Mouse (Mus musculus) CH12.LX (cell line): ENCODE data around the gene Vhl. TPM values are rescaled to one million over a fixed set of nuclear protein-coding genes. Genes with fewer than 3 reads are reported as not detected.

Experiments
- DNase-seq: peaks from one replicate; pipeline ENCODE4 v3.0.0-alpha.2; 2013; ENCODE audit errors: extremely low read depth
- H3K27ac ChIP-seq: 2 replicates; pipeline ENCODE4 v1.5.1; 2012; ENCODE audit warnings: low read depth, mild to moderate bottlenecking, control low read depth, moderate library complexity; ENCODE audit not compliant: insufficient read depth
- H3K27me3 ChIP-seq: replicated peaks from 2 replicates; pipeline ENCODE3; 2012; ENCODE audit warnings: inconsistent platforms
- H3K36me3 ChIP-seq, 2 experiments: replicated peaks in 1 of 2; 2 replicates each; pipeline versions ENCODE3 to v1.6.1; 2012; ENCODE audit warnings: inconsistent platforms in 1 of 2, low read length in 1 of 2, mild to moderate bottlenecking in 1 of 2, mixed read lengths in 1 of 2, moderate library complexity in 1 of 2; ENCODE audit not compliant: control insufficient read depth in 1 of 2, insufficient read depth in 1 of 2
- H3K4me1 ChIP-seq, 2 experiments: 2 replicates each; pipeline ENCODE4 v1.6.1; 2012; ENCODE audit warnings: inconsistent platforms in 1 of 2, moderate library complexity in 1 of 2; ENCODE audit not compliant: insufficient read depth in 2 of 2, control insufficient read depth in 1 of 2
- H3K4me2 ChIP-seq: 2 replicates; pipeline ENCODE4 v1.6.1; 2012; ENCODE audit warnings: low read depth, mild to moderate bottlenecking, control low read depth; ENCODE audit not compliant: poor library complexity, insufficient read depth, severe bottlenecking
- H3K4me3 ChIP-seq, 3 experiments: fragments of 150-350 bp in 1 of 3; sonication (generic) in 1 of 3; replicated peaks in 1 of 3; 2 replicates each; pipeline versions ENCODE3 to v1.5.1; 2011 to 2012; ENCODE audit warnings: low read depth in 2 of 3, low read length in 2 of 3, mild to moderate bottlenecking in 2 of 3, moderate library complexity in 2 of 3, control low read depth in 1 of 3, improper control_type of control experiment in 1 of 3, inconsistent platforms in 1 of 3, mixed read lengths in 1 of 3; ENCODE audit not compliant: poor library complexity in 1 of 3
- H3K79me2 ChIP-seq: replicated peaks from 2 replicates; pipeline ENCODE4 v1.6.1; 2012; ENCODE audit warnings: mild to moderate bottlenecking, moderate library complexity; ENCODE audit not compliant: control insufficient read depth, poor library complexity, insufficient read depth, severe bottlenecking; ENCODE audit errors: extremely low read depth
- H3K9ac ChIP-seq: 2 replicates; pipeline ENCODE4 v1.6.1; 2012; ENCODE audit warnings: low read depth, mild to moderate bottlenecking, control low read depth, moderate library complexity; ENCODE audit not compliant: insufficient read depth
- H3K9me3 ChIP-seq: replicated peaks from 2 replicates; pipeline ENCODE3; 2012; ENCODE audit warnings: low read length, inconsistent platforms, mixed read lengths
- BHLHE40 ChIP-seq: IDR thresholded peaks from 2 replicates; pipeline ENCODE4 v1.6.1; 2011; ENCODE audit warnings: mild to moderate bottlenecking, low read depth, low read length, improper control_type of control experiment
- CHD1 ChIP-seq: IDR thresholded peaks from 2 replicates; pipeline ENCODE4 v1.6.1; 2012; ENCODE audit warnings: low read depth, low read length, improper control_type of control experiment, inconsistent platforms
- CTCF ChIP-seq, 2 experiments: IDR thresholded peaks in 1 of 2; conservative IDR thresholded peaks in 1 of 2; 2 replicates each; pipeline ENCODE4 v1.5.1; 2011 to 2012; ENCODE audit warnings: low read depth in 2 of 2, low read length in 2 of 2, improper control_type of control experiment in 1 of 2, inconsistent platforms in 1 of 2, mild to moderate bottlenecking in 1 of 2, moderate library complexity in 1 of 2
- E2F4 ChIP-seq: IDR thresholded peaks from 2 replicates; pipeline ENCODE4 v1.6.1; 2011; ENCODE audit warnings: low read depth, low read length, improper control_type of control experiment; ENCODE audit not compliant: insufficient replicate concordance
- ELF1 ChIP-seq: IDR thresholded peaks from 2 replicates; pipeline ENCODE4 v1.6.1; 2014; ENCODE audit warnings: low read depth, mild to moderate bottlenecking, inconsistent platforms, low read length, improper control_type of control experiment
- EP300 ChIP-seq: IDR thresholded peaks from 2 replicates; pipeline ENCODE4 v1.6.1; 2011; ENCODE audit warnings: low read length, improper control_type of control experiment
- ETS1 ChIP-seq: conservative IDR thresholded peaks from 2 replicates; pipeline ENCODE4 v1.6.1; 2012; ENCODE audit warnings: low read depth, mild to moderate bottlenecking, inconsistent platforms, low read length, improper control_type of control experiment, moderate library complexity
- IRF4 ChIP-seq: IDR thresholded peaks from 2 replicates; pipeline ENCODE4 v1.6.1; 2014; ENCODE audit warnings: low read depth, mild to moderate bottlenecking, inconsistent platforms, low read length, improper control_type of control experiment
- JUND ChIP-seq: conservative IDR thresholded peaks from 2 replicates; pipeline ENCODE4 v1.6.1; 2011; ENCODE audit warnings: low read depth, low read length, improper control_type of control experiment
- MAX ChIP-seq: IDR thresholded peaks from 2 replicates; pipeline ENCODE4 v1.6.1; 2011; ENCODE audit warnings: low read length, improper control_type of control experiment
- MEF2A ChIP-seq: IDR thresholded peaks from 2 replicates; pipeline ENCODE4 v1.6.1; 2014; ENCODE audit warnings: low read depth, mild to moderate bottlenecking, inconsistent platforms, low read length, improper control_type of control experiment, borderline replicate concordance
- MXI1 ChIP-seq: IDR thresholded peaks from 2 replicates; pipeline ENCODE4 v1.6.1; 2011; ENCODE audit warnings: mild to moderate bottlenecking, low read depth, low read length, improper control_type of control experiment
- MYC ChIP-seq: IDR thresholded peaks from 2 replicates; pipeline ENCODE4 v1.6.1; 2011; ENCODE audit warnings: low read depth, mild to moderate bottlenecking, improper control_type of control experiment, low read length
- NELFE ChIP-seq: IDR thresholded peaks from 2 replicates; pipeline ENCODE4 v1.6.1; 2011; ENCODE audit warnings: low read depth, low read length, improper control_type of control experiment
- NRF1 ChIP-seq: IDR thresholded peaks from 2 replicates; pipeline ENCODE4 v1.6.1; 2014; ENCODE audit warnings: low read depth, mild to moderate bottlenecking, inconsistent platforms, low read length, improper control_type of control experiment, moderate library complexity
- POLR2A ChIP-seq: IDR thresholded peaks from 2 replicates; pipeline ENCODE4 v1.6.1; 2011; ENCODE audit warnings: low read depth, mild to moderate bottlenecking, improper control_type of control experiment, low read length
- POLR2AphosphoS2 ChIP-seq: IDR thresholded peaks from 2 replicates; pipeline ENCODE4 v1.6.1; 2011; ENCODE audit warnings: low read depth, low read length, improper control_type of control experiment
- RCOR1 ChIP-seq: conservative IDR thresholded peaks from 2 replicates; pipeline ENCODE4 v1.6.1; 2012; ENCODE audit warnings: low read depth, mild to moderate bottlenecking, inconsistent platforms, low read length, improper control_type of control experiment
- TCF12 ChIP-seq: IDR thresholded peaks from 2 replicates; pipeline ENCODE4 v1.6.1; 2014; ENCODE audit warnings: low read depth, mild to moderate bottlenecking, inconsistent platforms, low read length, improper control_type of control experiment
- USF2 ChIP-seq: conservative IDR thresholded peaks from 2 replicates; pipeline ENCODE4 v1.6.1; 2011; ENCODE audit warnings: low read depth, low read length, improper control_type of control experiment
- ZKSCAN1 ChIP-seq: IDR thresholded peaks from 2 replicates; pipeline ENCODE4 v1.6.1; 2012; ENCODE audit warnings: low read depth, inconsistent platforms, low read length, improper control_type of control experiment, borderline replicate concordance
- ZMIZ1 ChIP-seq: IDR thresholded peaks from 2 replicates; pipeline ENCODE4 v1.6.1; 2012; ENCODE audit warnings: low read depth, mild to moderate bottlenecking, inconsistent platforms, low read length, improper control_type of control experiment
- ZNF384 ChIP-seq: IDR thresholded peaks from 2 replicates; pipeline ENCODE4 v1.6.1; 2012; ENCODE audit warnings: low read depth, low read length, improper control_type of control experiment, inconsistent platforms
- dilution Hi-C: fragments of 300-500 bp; cut with MboI; formaldehyde crosslinking; loops from 2 replicates; pipeline ENCODE4 v1.14.3; 2020; ENCODE audit warnings: low sequenced_read_pairs; ENCODE audit not compliant: extremely low pct_unique_long_range_greater_than_20kb, extremely low pct_ligation_motif_present
- in situ Hi-C: fragments of 300-500 bp; cut with MboI; formaldehyde crosslinking; loops from 3 replicates; pipeline ENCODE4 v1.14.3; 2019; ENCODE audit warnings: low sequenced_read_pairs, low pct_ligation_motif_present, low pct_unique_long_range_greater_than_20kb, mixed read lengths
- polyA plus RNA-seq: library from polyadenylated mRNA; unstranded; fragments of >175 nt; gene quantifications from 2 replicates; pipeline ENCODE4 v1.2.1, GENCODE M21; 2012; ENCODE audit warnings: low read depth; ENCODE audit not compliant: insufficient read length
- total RNA-seq, 2 experiments: library from RNA; depleted of rRNA; stranded (reverse); fragments of 300-350 nt in 1 of 2; fragments of >200 nt in 1 of 2; gene quantifications; 2 replicates each; pipeline ENCODE4 v1.2.3; 2012 to 2014

Gene Vhl
- total and polyA plus RNA-seq, 3 experiments = 14.2 to 36.6 (median 23.1) TPM

GRCm38 (mm10) chr6:113639201-113639600, 15.4 kb downstream of the Vhl start:
- H3K27ac ChIP-seq = peak overlapping the region; percentile 57; the same call in 1 of the 2 replicates
- in situ Hi-C loops = loop anchor here (5.0 kb wide), 1 partner anchor 38 kb away; no protein-coding TSS in a partner anchor

GRCm38 (mm10) chr6:113642605-113643004, 18.8 kb downstream of the Vhl start:
- peak overlapping the region; percentile 17 for H3K27ac ChIP-seq
- DNase-seq = no peak
- no peaks in the 10 kb centered on the region for H3K9me3 ChIP-seq
- peak overlapping the region; percentile 55; the same call in 1 of the 2 replicates for H3K4me2 ChIP-seq
- peaks cover 17 to 68% of the 10 kb centered on the region in 2 experiments for H3K4me1 ChIP-seq
- dilution Hi-C loops = no loop called here
- H3K27me3 ChIP-seq = no peaks in the 10 kb centered on the region
- H3K36me3 ChIP-seq = peaks cover 9 to 37% of the 10 kb centered on the region in 2 experiments
- TF ChIP-seq EP300 (no peak), E2F4 (no peak), MAX (peak; percentile 74), IRF4 (no peak), BHLHE40 (peak; percentile 42)
- TF ChIP-seq, all 38 proteins: peak for 2
- Histone ChIP-seq H3K4me3 (no peak overlapping the region), H3K9ac (peak overlapping the region; percentile 29; the same call in 1 of the 2 replicates), H3K79me2 (peaks cover 78% of the 10 kb centered on the region)
- in situ Hi-C loops = no loop called here

More at GRCm38 (mm10) chr6:113639201-113639600, 15.4 kb downstream of the Vhl start:
- DNase-seq = no peak
- no peak for TF ChIP-seq POLR2A
- Histone ChIP-seq H3K9me3 (no peaks in the 10 kb centered on the region), H3K79me2 (peaks cover 55% of the 10 kb centered on the region), H3K36me3 (peaks cover 4 to 18% of the 10 kb centered on the region in 2 experiments), H3K4me2 (peak overlapping the region; percentile 97), H3K4me3 (peak overlapping the region; percentile 50 to 96 (median 71)), H3K4me1 (peaks cover 13 to 41% of the 10 kb centered on the region in 2 experiments), H3K27me3 (no peaks in the 10 kb centered on the region), H3K9ac (peak overlapping the region; percentile 58; the same call in 1 of the 2 replicates)
- dilution Hi-C loops = no loop called here

GRCm38 (mm10) chr6:113643021-113643420, 19.3 kb downstream of the Vhl start:
- no peak overlapping the region for H3K4me3 ChIP-seq
- H3K9ac ChIP-seq = peak overlapping the region; percentile 29; the same call in 1 of the 2 replicates
- H3K36me3 ChIP-seq = peaks cover 10 to 41% of the 10 kb centered on the region in 2 experiments
- DNase-seq = no peak
- H3K27ac ChIP-seq = peak overlapping the region; percentile 17
- peaks cover 17 to 68% of the 10 kb centered on the region in 2 experiments for H3K4me1 ChIP-seq
- H3K4me2 ChIP-seq = peak overlapping the region; percentile 55; the same call in 1 of the 2 replicates
- in situ Hi-C loops = no loop called here
- TF ChIP-seq JUND = no peak
- no peak for TF ChIP-seq USF2
- no peak for TF ChIP-seq ZMIZ1
- TF ChIP-seq MAX = no peak
- TF ChIP-seq ZNF384 = no peak
- no peak for TF ChIP-seq NELFE
- TF ChIP-seq CTCF (conservative IDR thresholded peaks at IDR 0.05 in 1 of 2, IDR thresholded peaks at IDR 0.05 in 1 of 2; ENCODE audit: low read depth in 2 of 2, low read length in 2 of 2) = no peak
- no peak for TF ChIP-seq CHD1
- no peak for TF ChIP-seq POLR2AphosphoS2
- no peak for TF ChIP-seq ZKSCAN1
- TF ChIP-seq NRF1 = no peak
- no peak for TF ChIP-seq POLR2A
- no peak for TF ChIP-seq MYC
- TF ChIP-seq MEF2A = no peak
- TF ChIP-seq ELF1 = no peak
- TF ChIP-seq MXI1 = no peak
- no peak for TF ChIP-seq TCF12
- no peak for TF ChIP-seq RCOR1
- no peak for TF ChIP-seq ETS1
- peaks cover 78% of the 10 kb centered on the region for H3K79me2 ChIP-seq
- dilution Hi-C loops = no loop called here
- no peaks in the 10 kb centered on the region for H3K9me3 ChIP-seq
- H3K27me3 ChIP-seq = no peaks in the 10 kb centered on the region
